Mouse (Mus musculus): ENCODE data around the gene Vps51. TPM values are rescaled to one million over a fixed set of nuclear protein-coding genes. Genes with fewer than 3 reads are reported as not detected.
A peak's percentile ranks its signal among the peaks of the same experiment; 100 is the strongest.

The Vps51 gene
- polyA plus RNA-seq, 1 experiment from 2014 or later = 74.9 TPM

GRCm38 (mm10) chr19:6037695-6038094 is 39.3 kb downstream of the Vps51 start:
- Histone ChIP-seq H3K27ac (no peak overlapping the region), H3K36me3 (no peaks in the 10 kb centered on the region), H3K9me3 (no peaks in the 10 kb centered on the region), H3K27me3 (ENCODE audit: insufficient read depth, poor library complexity, severe bottlenecking) (no peaks in the 10 kb centered on the region), H3K4me3 (no peak overlapping the region), H3K4me1 (replicated peaks) (peaks cover 11% of the 10 kb centered on the region; the same call in 1 of the 2 replicates)
- no peak for DNase-seq (ENCODE audit: low spot score)

GRCm38 (mm10) chr19:6035966-6036585 is 41.0 kb downstream of the Vps51 start:
- no peak for DNase-seq (ENCODE audit: low spot score)
- Histone ChIP-seq H3K27ac (no peak overlapping the region), H3K4me1 (replicated peaks) (no peaks in the 10 kb centered on the region), H3K27me3 (ENCODE audit: insufficient read depth, poor library complexity, severe bottlenecking) (no peaks in the 10 kb centered on the region), H3K9me3 (no peaks in the 10 kb centered on the region), H3K4me3 (no peak overlapping the region), H3K36me3 (no peaks in the 10 kb centered on the region)
- 78% methylated on average over 9 of the region's 9 CpGs for WGBS

GRCm38 (mm10) chr19:6030520-6031280 is 46.3 kb downstream of the Vps51 start:
- no peak overlapping the region for H3K4me3 ChIP-seq
- no peak for DNase-seq (ENCODE audit: low spot score)
- H3K9me3 ChIP-seq = no peaks in the 10 kb centered on the region
- WGBS = 74% methylated on average over 14 of the region's 14 CpGs
- no peaks in the 10 kb centered on the region for H3K36me3 ChIP-seq
- H3K27me3 ChIP-seq (ENCODE audit: insufficient read depth, poor library complexity, severe bottlenecking) = no peaks in the 10 kb centered on the region
- H3K4me1 ChIP-seq (replicated peaks) = no peaks in the 10 kb centered on the region
- H3K27ac ChIP-seq = no peak overlapping the region

GRCm38 (mm10) chr19:6029426-6029825 is 47.6 kb downstream of the Vps51 start:
- Histone ChIP-seq H3K36me3 (no peaks in the 10 kb centered on the region), H3K4me1 (replicated peaks) (no peaks in the 10 kb centered on the region), H3K27me3 (ENCODE audit: insufficient read depth, poor library complexity, severe bottlenecking) (no peaks in the 10 kb centered on the region), H3K4me3 (no peak overlapping the region), H3K9me3 (no peaks in the 10 kb centered on the region), H3K27ac (no peak overlapping the region)
- no peak for DNase-seq (ENCODE audit: low spot score)
- 79% methylated on average over 9 of the region's 9 CpGs for WGBS

- WGBS = 91% methylated on average over 6 of the region's 6 CpGs
- Histone ChIP-seq H3K4me3 (no peak overlapping the region), H3K27me3 (ENCODE audit: insufficient read depth, poor library complexity, severe bottlenecking) (no peaks in the 10 kb centered on the region), H3K9me3 (no peaks in the 10 kb centered on the region), H3K27ac (no peak overlapping the region), H3K36me3 (no peaks in the 10 kb centered on the region), H3K4me1 (replicated peaks) (no peaks in the 10 kb centered on the region)
- no peak for DNase-seq (ENCODE audit: low spot score)
Observed at GRCm38 (mm10) chr19:6028991-6029390, 48.0 kb downstream of the Vps51 start.

- no peak overlapping the region for H3K4me3 ChIP-seq
- H3K4me1 ChIP-seq (replicated peaks) = peaks cover 9% of the 10 kb centered on the region; the same call in 1 of the 2 replicates
- H3K27ac ChIP-seq = 0 out of 2 replicates have a peak overlapping the region, but pooled peaks have one; percentile 6
- H3K36me3 ChIP-seq = no peaks in the 10 kb centered on the region
- no peak for DNase-seq (ENCODE audit: low spot score)
- no peaks in the 10 kb centered on the region for H3K9me3 ChIP-seq
- 85% methylated on average over 7 of the region's 7 CpGs for WGBS
- H3K27me3 ChIP-seq (ENCODE audit: insufficient read depth, poor library complexity, severe bottlenecking) = peaks cover 5% of the 10 kb centered on the region; the same call in 1 of the 2 replicates
Observed at GRCm38 (mm10) chr19:6023930-6024329, 53.1 kb downstream of the Vps51 start.

- no peaks in the 10 kb centered on the region for H3K36me3 ChIP-seq
- DNase-seq (ENCODE audit: low spot score) = no peak
- peaks cover 5% of the 10 kb centered on the region; the same call in 1 of the 2 replicates for H3K27me3 ChIP-seq (ENCODE audit: insufficient read depth, poor library complexity, severe bottlenecking)
- no peak overlapping the region for H3K27ac ChIP-seq
- no peaks in the 10 kb centered on the region for H3K9me3 ChIP-seq
- H3K4me3 ChIP-seq = no peak overlapping the region
- H3K4me1 ChIP-seq (replicated peaks) = peaks cover 9% of the 10 kb centered on the region; the same call in 1 of the 2 replicates
- WGBS = 64% methylated on average over 8 of the region's 8 CpGs
Observed at GRCm38 (mm10) chr19:6023059-6023458, 54.0 kb downstream of the Vps51 start.

- H3K27me3 ChIP-seq (ENCODE audit: insufficient read depth, poor library complexity, severe bottlenecking) = peaks cover 29% of the 10 kb centered on the region
- no peak for DNase-seq (ENCODE audit: low spot score)
- no peak overlapping the region for H3K27ac ChIP-seq
- peaks cover 21% of the 10 kb centered on the region for H3K4me1 ChIP-seq (replicated peaks)
- 56% methylated on average over 3 of the region's 3 CpGs for WGBS
- H3K9me3 ChIP-seq = no peaks in the 10 kb centered on the region
- H3K4me3 ChIP-seq = no peak overlapping the region
- no peaks in the 10 kb centered on the region for H3K36me3 ChIP-seq
Observed at GRCm38 (mm10) chr19:6020276-6020675, 56.8 kb downstream of the Vps51 start.

- Histone ChIP-seq H3K4me3 (no peak overlapping the region), H3K9me3 (no peaks in the 10 kb centered on the region), H3K4me1 (replicated peaks) (peaks cover 34% of the 10 kb centered on the region), H3K27ac (no peak overlapping the region), H3K36me3 (no peaks in the 10 kb centered on the region), H3K27me3 (ENCODE audit: insufficient read depth, poor library complexity, severe bottlenecking) (peaks cover 43% of the 10 kb centered on the region)
- peak; percentile 86 for DNase-seq (ENCODE audit: low spot score)
- WGBS = 31% methylated on average over 15 of the region's 15 CpGs
Observed at GRCm38 (mm10) chr19:6018142-6019089, 58.6 kb downstream of the Vps51 start.

Other genes starting within 250 kb of the Vps51 start
- 37.2 and 37.8 TPM in 2 replicates for gene Frmd8, start 202.0 kb downstream of the Vps51 start, polyA plus RNA-seq (2016; fragmentation: Nextera tagmentation; extraction: Ambion mirVana)
- gene Slc25a45, start 199.4 kb downstream of the Vps51 start, polyA plus RNA-seq (2016; fragmentation: Nextera tagmentation; extraction: Ambion mirVana) = 2.8 TPM in 2 replicates
- gene Tigd3, start 183.1 kb downstream of the Vps51 start, polyA plus RNA-seq (2016; fragmentation: Nextera tagmentation; extraction: Ambion mirVana) = 9.9 and 11.3 TPM in 2 replicates
- gene Dpf2, start 164.2 kb downstream of the Vps51 start, polyA plus RNA-seq (2016; fragmentation: Nextera tagmentation; extraction: Ambion mirVana) = 225 TPM in 2 replicates
- gene Cdc42ep2, start 152.4 kb downstream of the Vps51 start, polyA plus RNA-seq (2016; fragmentation: Nextera tagmentation; extraction: Ambion mirVana) = 2.0 and 2.9 TPM in 2 replicates
- 83.7 and 110 TPM in 2 replicates for gene Pola2, start 113.0 kb downstream of the Vps51 start, polyA plus RNA-seq (2016; fragmentation: Nextera tagmentation; extraction: Ambion mirVana)
- not detected in 2 replicates for gene Slc22a20, start 91.1 kb downstream of the Vps51 start, polyA plus RNA-seq (2016; fragmentation: Nextera tagmentation; extraction: Ambion mirVana)
- gene Capn1, start 61.3 kb downstream of the Vps51 start, polyA plus RNA-seq (2016; fragmentation: Nextera tagmentation; extraction: Ambion mirVana) = 5.9 and 6.5 TPM in 2 replicates
- 37.0 and 39.2 TPM in 2 replicates for gene Syvn1, start 30.7 kb downstream of the Vps51 start, polyA plus RNA-seq (2016; fragmentation: Nextera tagmentation; extraction: Ambion mirVana)
- gene Mrpl49, start 19.4 kb downstream of the Vps51 start, polyA plus RNA-seq (2016; fragmentation: Nextera tagmentation; extraction: Ambion mirVana) = 77.8 and 81.7 TPM in 2 replicates
- gene Fau, start 19.4 kb downstream of the Vps51 start, polyA plus RNA-seq (2016; fragmentation: Nextera tagmentation; extraction: Ambion mirVana) = 764 and 815 TPM in 2 replicates
- gene Znhit2, start 16.0 kb downstream of the Vps51 start, polyA plus RNA-seq (2016; fragmentation: Nextera tagmentation; extraction: Ambion mirVana) = 38.3 and 41.9 TPM in 2 replicates
- gene Tm7sf2, start 8.9 kb downstream of the Vps51 start, polyA plus RNA-seq (2016; fragmentation: Nextera tagmentation; extraction: Ambion mirVana) = 37.2 and 41.3 TPM in 2 replicates
- not detected in 2 replicates for gene Tmem262, start 2.8 kb upstream of the Vps51 start, polyA plus RNA-seq (2016; fragmentation: Nextera tagmentation; extraction: Ambion mirVana)
- 2.4 and 2.6 TPM in 2 replicates for gene Gm28374, start 5.0 kb upstream of the Vps51 start, polyA plus RNA-seq (2016; fragmentation: Nextera tagmentation; extraction: Ambion mirVana)
- 79.2 and 87.1 TPM in 2 replicates for gene Zfpl1, start 7.7 kb upstream of the Vps51 start, polyA plus RNA-seq (2016; fragmentation: Nextera tagmentation; extraction: Ambion mirVana)
- gene Cdca5, start 7.8 kb upstream of the Vps51 start, polyA plus RNA-seq (2016; fragmentation: Nextera tagmentation; extraction: Ambion mirVana) = 57.7 and 65.4 TPM in 2 replicates
- gene AC131692.1, start 17.2 kb upstream of the Vps51 start, polyA plus RNA-seq (2016; fragmentation: Nextera tagmentation; extraction: Ambion mirVana) = 0.38 and 0.83 TPM in 2 replicates
- 0.64 and 0.90 TPM in 2 replicates for gene Naaladl1, start 28.6 kb upstream of the Vps51 start, polyA plus RNA-seq (2016; fragmentation: Nextera tagmentation; extraction: Ambion mirVana)
- 70.0 and 70.1 TPM in 2 replicates for gene Sac3d1, start 41.4 kb upstream of the Vps51 start, polyA plus RNA-seq (2016; fragmentation: Nextera tagmentation; extraction: Ambion mirVana)
- gene Snx15, start 51.1 kb upstream of the Vps51 start, polyA plus RNA-seq (2016; fragmentation: Nextera tagmentation; extraction: Ambion mirVana) = 27.0 and 35.1 TPM in 2 replicates
- 0.09 TPM in 1 of 2 replicates, not detected in the other for gene Batf2, start 63.8 kb upstream of the Vps51 start, polyA plus RNA-seq (2016; fragmentation: Nextera tagmentation; extraction: Ambion mirVana)
- gene Arl2, start 64.3 kb upstream of the Vps51 start, polyA plus RNA-seq (2016; fragmentation: Nextera tagmentation; extraction: Ambion mirVana) = 125 and 130 TPM in 2 replicates
- gene Majin, start 107.2 kb upstream of the Vps51 start, polyA plus RNA-seq (2016; fragmentation: Nextera tagmentation; extraction: Ambion mirVana) = 0.12 TPM in 1 of 2 replicates, not detected in the other
- 0.57 TPM in 1 of 2 replicates, not detected in the other for gene Gpha2, start 149.1 kb upstream of the Vps51 start, polyA plus RNA-seq (2016; fragmentation: Nextera tagmentation; extraction: Ambion mirVana)
- gene Ppp2r5b, start 158.6 kb upstream of the Vps51 start, polyA plus RNA-seq (2016; fragmentation: Nextera tagmentation; extraction: Ambion mirVana) = 37.8 and 53.8 TPM in 2 replicates
- gene Atg2a, start 164.4 kb upstream of the Vps51 start, polyA plus RNA-seq (2016; fragmentation: Nextera tagmentation; extraction: Ambion mirVana) = 10.3 and 14.9 TPM in 2 replicates
- gene Ehd1, start 199.5 kb upstream of the Vps51 start, polyA plus RNA-seq (2016; fragmentation: Nextera tagmentation; extraction: Ambion mirVana) = 87.8 and 103 TPM in 2 replicates
- gene Cdc42bpg, start 229.2 kb upstream of the Vps51 start, polyA plus RNA-seq (2016; fragmentation: Nextera tagmentation; extraction: Ambion mirVana) = 0.29 and 0.37 TPM in 2 replicates

Data from hindbrain, embryonic 10.5 days (tissue).